Mouse (Mus musculus): Measurements from ENCODE around the gene Kremen2. TPM values are rescaled to one million over a fixed set of nuclear protein-coding genes. Genes with fewer than 3 reads are reported as not detected.
"Not testable (repeated sequence)": the region's sequence is repeated elsewhere in the genome, so short reads cannot be mapped to it uniquely, and the experiment has no call there.

The Kremen2 gene
- polyA plus RNA-seq, 1 experiment from 2014 or later, result 0.33 TPM

- Histone ChIP-seq H3K9ac (no peak overlapping the region), H3K9me3 (replicated peaks) (no peaks in the 10 kb centered on the region), H3K4me2 (no peak overlapping the region), H3K4me3 (no peak overlapping the region), H3K27ac (ENCODE audit: poor library complexity, severe bottlenecking) (no peak overlapping the region), H3K36me3 (no peaks in the 10 kb centered on the region), H3K4me1 (replicated peaks) (no peaks in the 10 kb centered on the region), H3K27me3 (replicated peaks) (no peaks in the 10 kb centered on the region)
- WGBS, result 58% methylated on average over 2 of the region's 2 CpGs
- no peak for ATAC-seq (ENCODE audit: insufficient number of reproducible peaks, low FRiP score)
Measured at GRCm38 (mm10) chr17:23777141-23777540, 31.5 kb upstream of the Kremen2 start.

DNA sequence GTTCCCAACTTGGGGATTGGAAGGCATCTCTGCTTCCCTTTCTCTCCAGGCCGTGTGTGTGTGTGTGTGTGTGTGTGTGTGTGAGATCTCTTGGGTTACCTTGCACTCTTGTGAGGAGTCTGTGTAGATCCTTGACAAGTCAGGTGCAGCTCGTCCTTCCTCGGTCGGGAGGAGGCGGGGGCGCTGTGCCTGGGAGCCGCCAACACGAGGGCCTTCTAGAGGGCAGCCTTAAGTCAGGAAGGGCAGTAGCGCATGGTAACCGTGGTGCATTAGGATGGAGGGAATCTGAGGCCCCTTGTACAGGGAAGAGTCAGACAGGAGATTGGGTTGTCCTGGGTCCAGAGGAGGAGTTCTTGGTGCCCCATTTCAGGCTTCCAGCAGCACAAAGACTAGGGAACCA, 30.6 kb upstream of the Kremen2 start:
- H3K9me3 ChIP-seq (replicated peaks), result no peaks in the 10 kb centered on the region
- H3K9ac ChIP-seq, result no peak overlapping the region
- no peak overlapping the region for H3K4me3 ChIP-seq
- ATAC-seq (ENCODE audit: insufficient number of reproducible peaks, low FRiP score), result no peak
- H3K27ac ChIP-seq (ENCODE audit: poor library complexity, severe bottlenecking), result no peak overlapping the region
- no peaks in the 10 kb centered on the region for H3K36me3 ChIP-seq
- no peaks in the 10 kb centered on the region for H3K27me3 ChIP-seq (replicated peaks)
- H3K4me1 ChIP-seq (replicated peaks), result no peaks in the 10 kb centered on the region
- WGBS, result 73% methylated on average over 10 of the region's 10 CpGs
- no peak overlapping the region for H3K4me2 ChIP-seq

GRCm38 (mm10) chr17:23774090-23774489, 28.5 kb upstream of the Kremen2 start:
- ATAC-seq (ENCODE audit: insufficient number of reproducible peaks, low FRiP score), result no peak
- H3K27me3 ChIP-seq (replicated peaks), result no peaks in the 10 kb centered on the region
- 4% methylated on average over 12 of the region's 12 CpGs for WGBS

GRCm38 (mm10) chr17:23773676-23774075, 28.0 kb upstream of the Kremen2 start:
- Histone ChIP-seq H3K9ac (no peak overlapping the region), H3K9me3 (replicated peaks) (no peaks in the 10 kb centered on the region), H3K4me1 (replicated peaks) (peaks cover 8% of the 10 kb centered on the region), H3K4me3 (no peak overlapping the region), H3K36me3 (peaks cover 6% of the 10 kb centered on the region; the same call in 1 of the 2 replicates), H3K27me3 (replicated peaks) (no peaks in the 10 kb centered on the region), H3K4me2 (no peak overlapping the region), H3K27ac (ENCODE audit: poor library complexity, severe bottlenecking) (no peak overlapping the region)
- no peak for ATAC-seq (ENCODE audit: insufficient number of reproducible peaks, low FRiP score)
- 62% methylated on average over 6 of the region's 6 CpGs for WGBS

More at GRCm38 (mm10) chr17:23774090-23774489, 28.5 kb upstream of the Kremen2 start:
- H3K4me3 ChIP-seq, result no peak overlapping the region
- no peak overlapping the region; the same call in 1 of the 2 replicates for H3K4me2 ChIP-seq
- H3K9ac ChIP-seq, result no peak overlapping the region
- H3K27ac ChIP-seq (ENCODE audit: poor library complexity, severe bottlenecking), result no peak overlapping the region
- peaks cover 8% of the 10 kb centered on the region for H3K4me1 ChIP-seq (replicated peaks)
- H3K36me3 ChIP-seq, result 0 out of 2 replicates have a peak, but pooled peaks cover 2% of the 10 kb centered on the region
- no peaks in the 10 kb centered on the region for H3K9me3 ChIP-seq (replicated peaks)

- 81% methylated on average over 2 of the region's 2 CpGs for WGBS
- peaks cover 12% of the 10 kb centered on the region for H3K36me3 ChIP-seq
- not testable (repeated sequence) for ATAC-seq (ENCODE audit: insufficient number of reproducible peaks, low FRiP score); H3K4me1 ChIP-seq (replicated peaks); H3K9ac ChIP-seq; H3K9me3 ChIP-seq (replicated peaks); H3K27me3 ChIP-seq (replicated peaks); H3K4me3 ChIP-seq; H3K4me2 ChIP-seq; H3K27ac ChIP-seq (ENCODE audit: poor library complexity, severe bottlenecking)
Measured at GRCm38 (mm10) chr17:23772219-23772556, 26.6 kb upstream of the Kremen2 start.

DNA sequence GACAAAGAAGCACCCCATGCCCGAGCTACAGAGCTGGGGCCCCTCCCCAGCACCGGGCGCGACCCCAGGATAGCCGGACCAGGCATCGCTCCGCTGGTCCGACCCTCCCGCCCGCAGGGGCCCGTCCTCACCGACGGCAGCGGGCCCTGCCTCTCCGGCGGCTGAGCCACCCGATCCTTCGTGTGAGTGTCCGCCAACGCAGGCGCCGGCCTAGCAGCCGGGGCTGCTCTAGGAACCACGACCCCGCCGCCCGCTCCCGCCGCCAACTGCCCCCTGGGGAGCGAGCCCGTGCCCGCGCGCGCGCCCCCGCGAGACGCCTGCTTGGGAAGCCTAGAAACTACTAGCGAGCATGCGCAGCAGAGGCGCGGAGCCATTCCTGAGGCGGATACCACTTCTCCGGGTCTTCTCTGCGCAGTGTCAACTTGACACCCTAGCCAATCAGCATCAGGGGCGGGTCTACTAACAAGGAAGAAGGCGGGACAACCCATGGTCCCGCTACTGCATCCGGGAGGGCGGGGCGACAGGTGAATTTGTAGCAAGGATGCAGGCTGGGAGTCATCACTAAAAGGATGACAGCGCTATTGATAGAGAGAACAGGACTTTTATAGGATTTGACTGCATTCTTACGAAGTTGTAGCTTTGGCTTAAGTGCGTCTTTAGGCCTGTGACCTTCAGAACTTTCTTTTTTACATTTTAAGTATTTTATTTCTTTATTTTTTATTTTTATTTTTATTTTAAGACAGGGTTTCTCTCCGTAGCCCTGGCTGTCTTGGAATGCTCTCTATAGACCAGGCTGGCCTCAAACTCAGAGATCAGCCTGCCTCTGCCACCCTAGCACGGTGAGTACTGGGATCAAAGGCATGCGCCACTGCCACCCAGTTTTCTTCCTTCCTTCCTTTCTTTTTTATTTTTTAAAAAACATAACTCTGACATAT, 25.9 kb upstream of the Kremen2 start, which contains the start of gene Flywch1:
Flywch1 (minus strand) TSS at position 319 of the 935 bp plus-strand sequence.
- H3K27ac ChIP-seq (ENCODE audit: poor library complexity, severe bottlenecking), result peak within 1 kb of the TSS; percentile 82
- 3% methylated on average over 58 of the region's 58 CpGs for WGBS
- peak within 1 kb of the TSS; percentile 93 for H3K9ac ChIP-seq
- H3K4me1 ChIP-seq (replicated peaks), result peaks cover 8% of the 10 kb centered on the region
- peak; percentile 98 for ATAC-seq (ENCODE audit: insufficient number of reproducible peaks, low FRiP score)
- no peaks in the 10 kb centered on the region for H3K27me3 ChIP-seq (replicated peaks)
- H3K9me3 ChIP-seq (replicated peaks), result no peaks in the 10 kb centered on the region
- peak within 1 kb of the TSS; percentile 80 for H3K4me2 ChIP-seq
- peak within 1 kb of the TSS; percentile 87 for H3K4me3 ChIP-seq
- peaks cover 12% of the 10 kb centered on the region for H3K36me3 ChIP-seq

- peak; percentile 65 for ATAC-seq (ENCODE audit: insufficient number of reproducible peaks, low FRiP score)
- H3K9ac ChIP-seq, result peak overlapping the region; percentile 93
- no peaks in the 10 kb centered on the region for H3K9me3 ChIP-seq (replicated peaks)
- H3K4me1 ChIP-seq (replicated peaks), result peaks cover 8% of the 10 kb centered on the region
- peak overlapping the region; percentile 87 for H3K4me3 ChIP-seq
- peaks cover 15% of the 10 kb centered on the region for H3K36me3 ChIP-seq
- peak overlapping the region; percentile 82 for H3K27ac ChIP-seq (ENCODE audit: poor library complexity, severe bottlenecking)
- under 1% methylated on average over 19 of the region's 19 CpGs for WGBS
- H3K4me2 ChIP-seq, result peak overlapping the region; percentile 80
- no peaks in the 10 kb centered on the region for H3K27me3 ChIP-seq (replicated peaks)
Measured at GRCm38 (mm10) chr17:23770896-23771283, 25.3 kb upstream of the Kremen2 start.

DNA sequence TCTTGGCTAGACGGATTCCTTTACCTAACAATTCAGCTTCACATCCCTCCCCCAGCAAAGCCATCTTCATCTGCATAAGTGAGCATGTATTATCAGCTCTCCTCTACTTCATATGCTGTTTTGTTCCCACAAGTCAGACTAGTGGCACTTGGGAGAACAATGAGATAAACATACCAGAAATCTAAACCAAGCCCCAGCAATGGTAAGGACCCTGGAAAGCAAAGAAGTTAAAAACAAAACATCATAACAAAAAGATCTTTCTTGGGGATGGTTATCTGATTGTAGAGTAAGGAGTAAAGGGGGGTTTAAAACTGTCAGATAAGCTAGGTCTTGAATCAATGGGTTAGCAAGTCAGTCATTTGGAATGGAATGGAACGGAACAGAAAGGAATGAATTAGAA, 24.9 kb upstream of the Kremen2 start:
- peak overlapping the region; percentile 82 for H3K27ac ChIP-seq (ENCODE audit: poor library complexity, severe bottlenecking)
- 14% methylated on average over 2 of the region's 2 CpGs for WGBS

DNA sequence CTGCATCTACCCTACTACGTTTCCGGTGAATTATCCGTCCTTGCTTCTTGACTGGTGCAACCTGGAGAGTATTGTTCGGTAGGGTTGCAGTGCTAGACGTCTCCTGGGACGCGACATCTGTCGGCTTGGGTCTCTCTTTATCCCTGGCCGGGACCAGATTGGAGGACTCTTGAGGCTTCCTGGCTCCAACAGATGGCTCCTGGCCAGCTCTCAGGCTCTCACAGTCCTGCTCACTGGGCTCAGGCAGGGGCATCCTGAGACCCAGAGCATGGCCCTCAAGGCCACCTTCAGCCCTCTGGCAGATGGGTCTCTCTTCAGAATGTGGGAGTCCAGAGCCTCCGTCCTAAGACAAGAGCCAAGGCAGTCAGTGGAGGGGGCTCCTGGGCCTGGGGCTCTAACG, 17.3 kb upstream of the Kremen2 start:
- no peak overlapping the region for H3K4me2 ChIP-seq
- H3K27me3 ChIP-seq (replicated peaks), result no peaks in the 10 kb centered on the region
- no peak for ATAC-seq (ENCODE audit: insufficient number of reproducible peaks, low FRiP score)
- no peaks in the 10 kb centered on the region for H3K4me1 ChIP-seq (replicated peaks)
- no peak overlapping the region for H3K4me3 ChIP-seq
- WGBS, result 86% methylated on average over 11 of the region's 11 CpGs
- no peaks in the 10 kb centered on the region for H3K9me3 ChIP-seq (replicated peaks)
- peaks cover 56% of the 10 kb centered on the region for H3K36me3 ChIP-seq
- H3K9ac ChIP-seq, result no peak overlapping the region
- no peak overlapping the region for H3K27ac ChIP-seq (ENCODE audit: poor library complexity, severe bottlenecking)

More for the DNA sequence above, 24.9 kb upstream of the Kremen2 start:
- no peaks in the 10 kb centered on the region for H3K9me3 ChIP-seq (replicated peaks)
- no peaks in the 10 kb centered on the region for H3K27me3 ChIP-seq (replicated peaks)
- H3K9ac ChIP-seq, result peak overlapping the region; percentile 93
- ATAC-seq (ENCODE audit: insufficient number of reproducible peaks, low FRiP score), result no peak
- H3K4me3 ChIP-seq, result peak overlapping the region; percentile 87
- H3K4me1 ChIP-seq (replicated peaks), result peaks cover 8% of the 10 kb centered on the region
- peak overlapping the region; percentile 80 for H3K4me2 ChIP-seq
- peaks cover 15% of the 10 kb centered on the region for H3K36me3 ChIP-seq

DNA sequence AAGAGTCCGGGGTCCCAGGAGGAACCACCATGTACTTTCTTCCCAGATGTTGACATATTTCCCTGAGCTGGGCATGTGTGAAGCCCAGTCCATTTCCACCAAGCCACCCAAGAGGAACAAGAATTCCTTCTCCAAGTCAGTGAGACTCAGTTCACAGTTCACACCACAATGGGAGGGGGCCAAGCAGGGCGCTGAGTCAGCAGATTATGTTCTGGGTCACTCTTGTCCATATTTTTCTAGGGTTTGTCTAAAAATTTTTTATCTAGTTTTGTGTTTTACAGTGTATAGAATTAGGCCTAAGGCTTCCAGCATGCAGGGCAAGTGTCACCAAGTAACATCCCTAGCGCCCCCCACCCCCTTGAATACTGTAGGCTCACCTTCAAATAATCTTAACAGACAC, 15.5 kb upstream of the Kremen2 start:
- H3K27me3 ChIP-seq (replicated peaks), result no peaks in the 10 kb centered on the region
- no peaks in the 10 kb centered on the region for H3K9me3 ChIP-seq (replicated peaks)
- H3K36me3 ChIP-seq, result peaks cover 73% of the 10 kb centered on the region
- H3K4me1 ChIP-seq (replicated peaks), result no peaks in the 10 kb centered on the region
- H3K27ac ChIP-seq (ENCODE audit: poor library complexity, severe bottlenecking), result no peak overlapping the region
- H3K4me2 ChIP-seq, result no peak overlapping the region
- no peak for ATAC-seq (ENCODE audit: insufficient number of reproducible peaks, low FRiP score)
- 91% methylated on average over 3 of the region's 3 CpGs for WGBS
- H3K9ac ChIP-seq, result no peak overlapping the region
- no peak overlapping the region for H3K4me3 ChIP-seq

DNA sequence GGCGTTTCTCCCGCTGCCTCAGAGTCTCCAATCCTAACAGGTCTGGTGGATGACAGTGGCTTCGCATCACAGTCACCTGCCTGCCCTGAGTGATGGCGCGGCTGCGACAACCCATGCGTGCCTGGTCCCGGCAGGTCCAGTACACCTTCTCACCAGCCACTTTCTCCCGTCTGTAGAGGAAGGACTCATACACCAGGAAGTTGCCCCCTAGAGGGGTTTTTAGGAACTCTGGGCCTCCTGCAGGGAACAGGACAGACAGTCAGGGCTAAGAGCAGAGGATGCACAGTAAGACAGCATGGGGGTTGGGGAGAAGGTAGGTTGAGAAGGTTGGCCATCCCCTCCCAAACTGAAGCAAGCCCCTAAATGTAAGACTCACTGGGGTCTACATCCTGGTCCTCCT, 14.6 kb upstream of the Kremen2 start:
- Histone ChIP-seq H3K36me3 (peaks cover 79% of the 10 kb centered on the region), H3K4me3 (no peak overlapping the region), H3K27me3 (replicated peaks) (no peaks in the 10 kb centered on the region), H3K4me1 (replicated peaks) (no peaks in the 10 kb centered on the region), H3K4me2 (no peak overlapping the region), H3K27ac (ENCODE audit: poor library complexity, severe bottlenecking) (no peak overlapping the region), H3K9ac (no peak overlapping the region), H3K9me3 (replicated peaks) (no peaks in the 10 kb centered on the region)
- 89% methylated on average over 9 of the region's 9 CpGs for WGBS
- no peak for ATAC-seq (ENCODE audit: insufficient number of reproducible peaks, low FRiP score)
